ENCODE assay signal across 22 mouse cellular contexts in the genomic region with DNA sequence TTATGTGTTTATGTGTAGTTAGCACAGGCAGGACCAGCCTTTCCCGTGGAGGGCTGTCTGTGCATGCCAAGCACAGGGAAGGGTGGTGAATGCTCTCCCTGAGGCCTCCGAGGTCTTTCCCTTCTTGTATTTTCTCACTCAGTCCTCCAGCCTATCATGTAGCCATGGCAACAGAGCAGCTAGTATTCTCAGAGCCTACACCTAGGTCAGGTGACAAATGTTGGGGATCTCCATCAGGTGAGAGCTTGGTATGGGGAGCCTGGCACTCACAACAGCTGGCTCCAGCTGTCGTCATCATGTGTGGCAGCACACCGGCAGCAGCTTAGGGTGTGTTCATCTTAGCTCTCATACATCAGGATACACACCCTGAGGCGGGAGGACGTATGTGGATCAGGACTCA.
A peak's percentile ranks its signal among the peaks of the same experiment; 100 is the strongest.
DNase-seq lines count a peak whose midpoint lies in the region; ATAC-seq lines count a peak whose summit lies in the region.
"Had no signal": no experiment of that assay in that cellular context is flagged by ENCODE, and none has a peak within 500 bp of the region (broad histone marks: within the 10 kb centered on the region; RNA-seq: fewer than 3 reads in every experiment).

No protein-coding gene starts in this region.

- no peak overlapping the region for H3K4me3 ChIP-seq in embryonic facial prominence, embryonic 13.5 days
- no peak overlapping the region for H3K4me3 ChIP-seq in embryonic facial prominence, embryonic 10.5 days
- no peak overlapping the region for H3K4me3 ChIP-seq in hindbrain, embryonic 15.5 days
- no peak overlapping the region for H3K4me3 ChIP-seq in hindbrain, embryonic 12.5 days
- no peak overlapping the region for H3K4me3 ChIP-seq in midbrain, embryonic 16.5 days (ENCODE audit: low read depth, low read length)
- H3K4me3 ChIP-seq: gastrocnemius, adult 2 months; heart, embryonic 15.5 days; left cerebral cortex, adult 2 months; liver, embryonic 13.5 days; megakaryocyte, embryonic 14.5 days; neural tube, embryonic 12.5 days had no signal

- no peaks in the 10 kb centered on the region for H3K9me3 ChIP-seq in embryonic facial prominence, embryonic 13.5 days
- no peaks in the 10 kb centered on the region for H3K9me3 ChIP-seq in embryonic facial prominence, embryonic 10.5 days
- no peaks in the 10 kb centered on the region for H3K9me3 ChIP-seq in hindbrain, embryonic 15.5 days
- no peaks in the 10 kb centered on the region for H3K9me3 ChIP-seq in hindbrain, embryonic 12.5 days (replicated peaks)
- H3K9me3 ChIP-seq in midbrain, embryonic 16.5 days (replicated peaks; ENCODE audit: control insufficient read depth, low read length, poor library complexity, severe bottlenecking) = no peaks in the 10 kb centered on the region
- H3K9me3 ChIP-seq: heart, embryonic 15.5 days; liver, embryonic 13.5 days; megakaryocyte, embryonic 14.5 days; neural tube, embryonic 12.5 days had no signal

- no peak overlapping the region for H3K9ac ChIP-seq in embryonic facial prominence, embryonic 13.5 days
- no peak overlapping the region for H3K9ac ChIP-seq in hindbrain, embryonic 15.5 days
- no peak overlapping the region for H3K9ac ChIP-seq in hindbrain, embryonic 12.5 days
- no peak overlapping the region for H3K9ac ChIP-seq in midbrain, embryonic 16.5 days (ENCODE audit: low read depth, low read length)
- H3K9ac ChIP-seq: heart, embryonic 15.5 days; liver, embryonic 13.5 days; lung, embryonic 14.5 days; neural tube, embryonic 12.5 days had no signal

- H3K27me3 ChIP-seq in embryonic facial prominence, embryonic 13.5 days = no peaks in the 10 kb centered on the region
- no peaks in the 10 kb centered on the region for H3K27me3 ChIP-seq in embryonic facial prominence, embryonic 10.5 days (replicated peaks; ENCODE audit: low read depth, poor library complexity, severe bottlenecking)
- no peaks in the 10 kb centered on the region for H3K27me3 ChIP-seq in hindbrain, embryonic 15.5 days
- no peaks in the 10 kb centered on the region for H3K27me3 ChIP-seq in hindbrain, embryonic 12.5 days
- no peaks in the 10 kb centered on the region for H3K27me3 ChIP-seq in midbrain, embryonic 16.5 days (ENCODE audit: control insufficient read depth, insufficient read depth, low read depth, low read length)
- H3K27me3 ChIP-seq: liver, embryonic 13.5 days; neural tube, embryonic 12.5 days had no signal

- H3K36me3 ChIP-seq in embryonic facial prominence, embryonic 13.5 days = no peaks in the 10 kb centered on the region
- H3K36me3 ChIP-seq in embryonic facial prominence, embryonic 10.5 days (replicated peaks) = no peaks in the 10 kb centered on the region
- no peaks in the 10 kb centered on the region for H3K36me3 ChIP-seq in hindbrain, embryonic 15.5 days
- no peaks in the 10 kb centered on the region for H3K36me3 ChIP-seq in hindbrain, embryonic 12.5 days
- no peaks in the 10 kb centered on the region for H3K36me3 ChIP-seq in midbrain, embryonic 16.5 days (ENCODE audit: control insufficient read depth, insufficient read depth, low read length)
- H3K36me3 ChIP-seq: heart, embryonic 15.5 days; liver, embryonic 13.5 days; neural tube, embryonic 12.5 days had no signal

- WGBS in embryonic facial prominence, embryonic 13.5 days = 64% methylated on average over 6 of the region's 6 CpGs
- WGBS in embryonic facial prominence, embryonic 10.5 days = 82% methylated on average over 6 of the region's 6 CpGs
- WGBS in hindbrain, embryonic 15.5 days = 47% methylated on average over 6 of the region's 6 CpGs
- 77% methylated on average over 6 of the region's 6 CpGs for WGBS in hindbrain, embryonic 12.5 days
- 40% methylated on average over 6 of the region's 6 CpGs for WGBS in midbrain, embryonic 16.5 days

- no peak overlapping the region for H3K4me2 ChIP-seq in embryonic facial prominence, embryonic 13.5 days
- no peak overlapping the region for H3K4me2 ChIP-seq in hindbrain, embryonic 15.5 days
- H3K4me2 ChIP-seq in hindbrain, embryonic 12.5 days (replicated peaks) = no peak overlapping the region
- H3K4me2 ChIP-seq in midbrain, embryonic 16.5 days (ENCODE audit: low read length) = no peak overlapping the region
- H3K4me2 ChIP-seq: heart, embryonic 15.5 days; liver, embryonic 13.5 days; lung, embryonic 14.5 days; neural tube, embryonic 12.5 days had no signal

- H3K4me1 ChIP-seq in embryonic facial prominence, embryonic 13.5 days = no peaks in the 10 kb centered on the region
- H3K4me1 ChIP-seq in embryonic facial prominence, embryonic 10.5 days = peaks cover 15% of the 10 kb centered on the region
- H3K4me1 ChIP-seq in hindbrain, embryonic 15.5 days (replicated peaks) = peaks cover 15% of the 10 kb centered on the region; the same call in 1 of the 2 replicates
- 0 out of 2 replicates have a peak, but pooled peaks cover 7% of the 10 kb centered on the region for H3K4me1 ChIP-seq in hindbrain, embryonic 12.5 days
- H3K4me1 ChIP-seq in midbrain, embryonic 16.5 days (ENCODE audit: control insufficient read depth, insufficient read depth, low read length) = peaks cover 16% of the 10 kb centered on the region
- H3K4me1 ChIP-seq: heart, embryonic 15.5 days; liver, embryonic 13.5 days; megakaryocyte, embryonic 14.5 days; neural tube, embryonic 12.5 days had no signal

- ATAC-seq in embryonic facial prominence, embryonic 13.5 days (ENCODE audit: insufficient number of reproducible peaks, insufficient read depth, low FRiP score, low TSS enrichment, low read depth) = 0 out of 2 replicates have a peak, but pooled peaks have one; percentile 22
- peak; percentile 71 for ATAC-seq in hindbrain, embryonic 15.5 days (ENCODE audit: low FRiP score, low read depth)
- no peak for ATAC-seq in hindbrain, embryonic 12.5 days (ENCODE audit: low FRiP score)
- peak; percentile 89 for ATAC-seq in midbrain, embryonic 16.5 days

- H3K27ac ChIP-seq in embryonic facial prominence, embryonic 13.5 days = no peak overlapping the region
- no peak overlapping the region for H3K27ac ChIP-seq in embryonic facial prominence, embryonic 10.5 days (replicated peaks)
- peak overlapping the region; percentile 6 for H3K27ac ChIP-seq in hindbrain, embryonic 15.5 days (replicated peaks)
- no peak overlapping the region for H3K27ac ChIP-seq in hindbrain, embryonic 12.5 days
- peak overlapping the region; percentile 68 for H3K27ac ChIP-seq in midbrain, embryonic 16.5 days (ENCODE audit: low read length)
- H3K27ac ChIP-seq: gastrocnemius, adult 2 months; heart, embryonic 15.5 days; left cerebral cortex, adult 2 months; liver, embryonic 13.5 days; neural tube, embryonic 12.5 days had no signal

- DNase-seq in embryonic facial prominence, embryonic 10.5 days (ENCODE audit: low spot score) = no peak
- DNase-seq in brain, embryonic 18.5 days (ENCODE audit: low read depth, low spot score) = peak; percentile 30
- no peak for DNase-seq in frontal cortex, postnatal 14 days (ENCODE audit: low spot score in 2 of 2)
- no peak for DNase-seq in thymus, adult 18-20 months
- DNase-seq: adrenal gland, postnatal 10 days; cerebellum, adult 9-10 months; gastrocnemius, adult 2 months; heart, postnatal 36 days; kidney, adult 8-10 months; kidney, postnatal 10 days; liver, embryonic 13.5 days; lung, embryonic 14.5 days; lung, postnatal 36 days; thymus, adult 2 months had no signal

Comparison
In these comparisons a context has a peak if more than half of its experiments do, and no peak if none do; other contexts are left out.
1. H3K27ac ChIP-seq: peak in hindbrain, embryonic 15.5 days (single experiment) and midbrain, embryonic 16.5 days (single experiment); none in embryonic facial prominence, embryonic 13.5 days (single experiment), embryonic facial prominence, embryonic 10.5 days (single experiment) and hindbrain, embryonic 12.5 days (single experiment).